24 mouse cellular contexts compared by ENCODE assay signal in genomic region chr6:136815381-136815780, GRCm38 (mm10). TPM values are rescaled to one million over a fixed set of nuclear protein-coding genes. Genes with fewer than 3 reads are reported as not detected.
DNase-seq lines count a peak whose midpoint lies in the region; ATAC-seq and TF ChIP-seq lines count a peak whose summit lies in the region.
"Had no signal": no experiment of that assay in that cellular context is flagged by ENCODE, and none has a peak within 500 bp of the region (broad histone marks: within the 10 kb centered on the region; RNA-seq: fewer than 3 reads in every experiment).

No protein-coding gene starts in this region.

- no peak overlapping the region for H3K4me3 ChIP-seq in left cerebral cortex, adult 2 months
- H3K4me3 ChIP-seq: embryonic facial prominence, embryonic 10.5 days; embryonic facial prominence, embryonic 12.5 days; forebrain, embryonic 13.5 days; forebrain, embryonic 15.5 days had no signal

- intact Hi-C loops in heart, postnatal 10 days (cut with DNase I), result no loop called here
- intact Hi-C loops in left cerebral cortex, adult 2 months (cut with DNase I), result no loop called here

- peak overlapping the region; percentile 83; the same call in 1 of the 2 replicates for H3K27ac ChIP-seq in left cerebral cortex, adult 2 months
- H3K27ac ChIP-seq: embryonic facial prominence, embryonic 10.5 days; embryonic facial prominence, embryonic 12.5 days; forebrain, embryonic 13.5 days; forebrain, embryonic 15.5 days had no signal

- no peak for TF ChIP-seq CTCF in left cerebral cortex, adult 2 months (IDR thresholded peaks at IDR 0.05)

- peak; percentile 25 for DNase-seq in heart, adult 11 months
- DNase-seq in heart, postnatal 10 days, result no peak
- DNase-seq in left cerebral cortex, adult 2 months (ENCODE audit: extremely low spot score in 1 of 2, low spot score in 2 of 2), result no peak
- no peak for DNase-seq in left cerebral cortex, adult 9 months (ENCODE audit: low spot score in 2 of 2)
- peak; percentile 56 for DNase-seq in 416B (ENCODE audit: low read depth)
- no peak for DNase-seq in cerebellum, adult 9-11 months
- DNase-seq: adrenal gland, adult 8-10 months; adrenal gland, postnatal 14 days; adrenal gland, postnatal 36 days; cerebellum, adult 11-12 months; cerebellum, adult 2 months; cerebellum, adult 9-10 months; cerebellum, postnatal 14 days; cerebellum, postnatal 36 days; forebrain, postnatal 0 days had no signal

- peak; percentile 61 for ATAC-seq in granulocyte monocyte progenitor cell, adult 5-6 weeks (replicated peaks; ENCODE audit: poor library complexity, severe bottlenecking)
- ATAC-seq in activated CD4-positive, CD25-positive, alpha-beta regulatory T cell, adult 4 months, result no peak
- ATAC-seq: forebrain, embryonic 13.5 days; forebrain, embryonic 15.5 days; forebrain, postnatal 0 days had no signal

RNA-seq across cellular contexts. Expression of gene H2afj, which starts 7.3 kb away (rescaled TPM):
- 10 to 100 TPM; 35.3 to 42.5 TPM for total RNA-seq in heart, postnatal 10 days (2021)
- total RNA-seq in left cerebral cortex, adult 2 months (2021), result 10 to 100 TPM; 54.7 to 59.1 TPM
- 30.2 and 52.4 TPM in 2 replicates for total RNA-seq in granulocyte monocyte progenitor cell, adult 5-6 weeks (2014; fragmentation: Nextera tagmentation)
- total RNA-seq in granulocyte monocyte progenitor cell, adult 5-6 weeks (2017), result 69.6 and 88.9 TPM in 2 replicates
- 100 to 1,000 TPM; 139 to 147 TPM for polyA plus RNA-seq in activated CD4-positive, CD25-positive, alpha-beta regulatory T cell, adult 4 months (2017; shearing (Covaris generic))

RNA-seq across cellular contexts. Expression of gene Hist4h4, which starts 11.2 kb away (rescaled TPM):
- total RNA-seq in heart, postnatal 10 days (2021), result 10 to 100 TPM; 20.5 to 22.3 TPM
- total RNA-seq in left cerebral cortex, adult 2 months (2021), result 10 to 100 TPM in 1 of 2 experiments, 1 to 10 TPM in 1; 8.2 to 10.4 TPM
- 7.0 and 20.7 TPM in 2 replicates for total RNA-seq in granulocyte monocyte progenitor cell, adult 5-6 weeks (2014; fragmentation: Nextera tagmentation)
- total RNA-seq in granulocyte monocyte progenitor cell, adult 5-6 weeks (2017), result 46.7 and 58.9 TPM in 2 replicates
- polyA plus RNA-seq in activated CD4-positive, CD25-positive, alpha-beta regulatory T cell, adult 4 months (2017; shearing (Covaris generic)), result 1 to 10 TPM in 1 of 2 experiments, under 1 TPM in 1; 0.96 to 1.2 TPM

RNA-seq across cellular contexts. Expression of gene BC049715, which starts 12.0 kb away (rescaled TPM):
- 1 to 10 TPM; 1.0 to 1.8 TPM for total RNA-seq in heart, postnatal 10 days (2021)
- 1 to 10 TPM; 2.4 to 3.9 TPM for total RNA-seq in left cerebral cortex, adult 2 months (2021)
- 3.3 and 3.9 TPM in 2 replicates for total RNA-seq in granulocyte monocyte progenitor cell, adult 5-6 weeks (2014; fragmentation: Nextera tagmentation)
- 1.1 and 2.8 TPM in 2 replicates for total RNA-seq in granulocyte monocyte progenitor cell, adult 5-6 weeks (2017)
- under 1 TPM; 0.48 to 0.60 TPM for polyA plus RNA-seq in activated CD4-positive, CD25-positive, alpha-beta regulatory T cell, adult 4 months (2017; shearing (Covaris generic))

RNA-seq across cellular contexts. Expression of gene Wbp11, which starts 12.7 kb away (rescaled TPM):
- total RNA-seq in heart, postnatal 10 days (2021), result 10 to 100 TPM; 79.6 to 85.0 TPM
- 100 to 1,000 TPM; 114 to 116 TPM for total RNA-seq in left cerebral cortex, adult 2 months (2021)
- total RNA-seq in granulocyte monocyte progenitor cell, adult 5-6 weeks (2014; fragmentation: Nextera tagmentation), result 139 and 168 TPM in 2 replicates
- 53.9 and 58.5 TPM in 2 replicates for total RNA-seq in granulocyte monocyte progenitor cell, adult 5-6 weeks (2017)
- 10 to 100 TPM; 57.8 to 58.8 TPM for polyA plus RNA-seq in activated CD4-positive, CD25-positive, alpha-beta regulatory T cell, adult 4 months (2017; shearing (Covaris generic))

RNA-seq across cellular contexts. Expression of gene Smco3, which starts 19.9 kb away (rescaled TPM):
- under 1 TPM; 0.17 TPM for total RNA-seq in heart, postnatal 10 days (2021)
- 1 to 10 TPM; 4.2 to 4.4 TPM for total RNA-seq in left cerebral cortex, adult 2 months (2021)
- total RNA-seq in granulocyte monocyte progenitor cell, adult 5-6 weeks (2014; fragmentation: Nextera tagmentation), result not detected in 2 replicates
- total RNA-seq in granulocyte monocyte progenitor cell, adult 5-6 weeks (2017), result 0.21 and 1.8 TPM in 2 replicates
- polyA plus RNA-seq in activated CD4-positive, CD25-positive, alpha-beta regulatory T cell, adult 4 months (2017; shearing (Covaris generic)), result not detected
- total RNA-seq: ES-E14, MEL had no signal
- polyA plus RNA-seq: embryonic facial prominence, embryonic 10.5 days; forebrain, embryonic 11.5 days; forebrain, embryonic 13.5 days; forebrain, embryonic 15.5 days had no signal

Comparison
In these comparisons a context has a peak if more than half of its experiments do, and no peak if none do; other contexts are left out.
1. DNase-seq: peak in heart, adult 11 months (single experiment) and 416B (single experiment); none in heart, postnatal 10 days (0 of 2), left cerebral cortex, adult 2 months (0 of 2), left cerebral cortex, adult 9 months (0 of 2) and cerebellum, adult 9-11 months (single experiment).